Mouse (Mus musculus) layer of hippocampus, adult 18-20 months (tissue): ENCODE measurements around the gene Olfr893. TPM values are rescaled to one million over a fixed set of nuclear protein-coding genes. Genes with fewer than 3 reads are reported as not detected.
"Not testable (repeated sequence)": the region's sequence is repeated elsewhere in the genome, so short reads cannot be mapped to it uniquely, and the experiment has no call there.

ENCODE experiments used
- DNase-seq, 2 experiments: peaks; one replicate each; pipeline ENCODE4 v3.0.0; 2022; ENCODE audit warnings: low spot score in 2 of 2
- long read RNA-seq: library from polyadenylated mRNA; stranded (forward); transcript quantifications from one replicate; pipeline ENCODE4 v2.0.0, GENCODE M21; 2021
- total RNA-seq, 2 experiments: library from RNA; stranded (reverse); gene quantifications; 2 replicates each; pipeline ENCODE4 v1.2.3; 2021

The Olfr893 gene
- not detected for total RNA-seq
- long read RNA-seq = 0 reads

GRCm38 (mm10) chr9:38208065-38208464, at the start of gene Olfr893:
Olfr893 (plus strand) TSS chr9:38208365.
- no peak for DNase-seq

GRCm38 (mm10) chr9:38168341-38168740, 39.8 kb upstream of the Olfr893 start:
- DNase-seq = not testable (repeated sequence)

- DNase-seq = no peak
Measured at GRCm38 (mm10) chr9:38180721-38181120, 27.4 kb upstream of the Olfr893 start, which contains the start of gene Olfr891. Olfr891 (minus strand) TSS chr9:38180821.

GRCm38 (mm10) chr9:38217755-38218154, 9.6 kb downstream of the Olfr893 start, which contains the start of gene Olfr894:
Olfr894 (plus strand) TSS chr9:38218055.
- DNase-seq = no peak

- no peak for DNase-seq
Measured at GRCm38 (mm10) chr9:38252474-38252873, 44.3 kb downstream of the Olfr893 start, which contains the start of gene Olfr143. Olfr143 (plus strand) TSS chr9:38252774.

Other genes with a start within 250 kb of the Olfr893 start
- not detected for gene Olfr881, start 216.5 kb upstream of the Olfr893 start, total RNA-seq
- not detected for gene Olfr883, start 182.6 kb upstream of the Olfr893 start, total RNA-seq
- not detected for gene Olfr884, start 161.8 kb upstream of the Olfr893 start, total RNA-seq
- gene Olfr885, start 147.0 kb upstream of the Olfr893 start, total RNA-seq = not detected
- gene Olfr887, start 124.3 kb upstream of the Olfr893 start, total RNA-seq = not detected
- gene Olfr888, start 100.2 kb upstream of the Olfr893 start, total RNA-seq = not detected
- gene Olfr889, start 93.2 kb upstream of the Olfr893 start, total RNA-seq = not detected
- not detected for gene Olfr890, start 65.8 kb upstream of the Olfr893 start, total RNA-seq
- not detected for gene Olfr891, start 27.5 kb upstream of the Olfr893 start, total RNA-seq
- not detected for gene Olfr894, start 9.7 kb downstream of the Olfr893 start, total RNA-seq
- gene Olfr143, start 44.4 kb downstream of the Olfr893 start, total RNA-seq = not detected
- gene Olfr895, start 59.5 kb downstream of the Olfr893 start, total RNA-seq = not detected
- not detected for gene Olfr896-ps1, start 82.7 kb downstream of the Olfr893 start, total RNA-seq
- gene Olfr25, start 120.7 kb downstream of the Olfr893 start, total RNA-seq = not detected
- not detected for gene Olfr898, start 140.0 kb downstream of the Olfr893 start, total RNA-seq
- gene Olfr250, start 158.5 kb downstream of the Olfr893 start, total RNA-seq = not detected
- gene Olfr251, start 168.7 kb downstream of the Olfr893 start, total RNA-seq = not detected
- gene Olfr147, start 193.3 kb downstream of the Olfr893 start, total RNA-seq = not detected
- not detected for gene Olfr901, start 221.1 kb downstream of the Olfr893 start, total RNA-seq
- not detected for gene Olfr902, start 239.3 kb downstream of the Olfr893 start, total RNA-seq